Mouse (Mus musculus) neural tube, embryonic 14.5 days (tissue): Measurements from ENCODE around the gene Trim80. TPM values are rescaled to one million over a fixed set of nuclear protein-coding genes. Genes with fewer than 3 reads are reported as not detected.
"Not testable (repeated sequence)": the region's sequence is repeated elsewhere in the genome, so short reads cannot be mapped to it uniquely, and the experiment has no call there.

Experiments
- ATAC-seq: fragments of 200-750 bp; cut with Nextera tagmentation; 2 replicates; pipeline ENCODE4 v1.8.0; 2017; ENCODE audit warnings: low read depth, mild to moderate bottlenecking, moderate TSS enrichment, moderate library complexity
- H3K27ac ChIP-seq: fragments of 300-500 bp; sonication (generic); 2 replicates; pipeline ENCODE4 v1.5.1; 2014; ENCODE audit warnings: low read depth, mild to moderate bottlenecking, control low read depth, low read length, moderate library complexity, mixed read lengths
- H3K27me3 ChIP-seq: fragments of 300-500 bp; sonication (generic); 2 replicates; pipeline ENCODE4 v1.6.1; 2014; ENCODE audit warnings: low read length; ENCODE audit not compliant: control insufficient read depth, insufficient read depth
- H3K36me3 ChIP-seq: fragments of 300-500 bp; sonication (generic); 2 replicates; pipeline ENCODE4 v1.6.1; 2014; ENCODE audit warnings: low read length, mixed read lengths; ENCODE audit not compliant: control insufficient read depth, insufficient read depth
- H3K4me1 ChIP-seq: fragments of 300-500 bp; sonication (generic); 2 replicates; pipeline ENCODE4 v1.6.1; 2014; ENCODE audit warnings: low read length; ENCODE audit not compliant: control insufficient read depth, insufficient read depth
- H3K4me2 ChIP-seq: fragments of 300-500 bp; sonication (generic); 2 replicates; pipeline ENCODE4 v1.6.1; 2014; ENCODE audit warnings: mild to moderate bottlenecking, low read depth, low read length, control low read depth
- H3K4me3 ChIP-seq: fragments of 300-500 bp; sonication (generic); 2 replicates; pipeline ENCODE4 v1.5.1; 2014; ENCODE audit warnings: low read depth, low read length, control low read depth, mixed read lengths
- H3K9ac ChIP-seq: fragments of 300-500 bp; sonication (generic); replicated peaks from 2 replicates; pipeline ENCODE4 v1.6.1; 2014; ENCODE audit warnings: low read depth, mild to moderate bottlenecking, control low read depth, low read length, mixed read lengths
- H3K9me3 ChIP-seq: fragments of 300-500 bp; sonication (generic); 2 replicates; pipeline ENCODE4 v1.6.1; 2016; ENCODE audit warnings: low read length; ENCODE audit not compliant: control insufficient read depth
- WGBS: fragments of 180-500 bp; shearing (Covaris S2); extraction: QIAGEN DNeasy Blood & Tissue Kit; methylation state at CpG from one replicate; pipeline ENCODE4 v1.1.7; 2014; 5-methylcytosine and 5-hydroxymethylcytosine counted together
- polyA plus RNA-seq: library from polyadenylated mRNA; unstranded; fragments of >200 nt; fragmentation: Nextera tagmentation; extraction: Ambion mirVana; gene quantifications from 2 replicates; pipeline ENCODE4 v1.2.1, GENCODE M21; 2014

The Trim80 gene
- polyA plus RNA-seq, 1 experiment from 2014 or later, result not detected

GRCm38 (mm10) chr11:115463397-115463796 is 23.1 kb downstream of the Trim80 start:
- Histone ChIP-seq H3K4me1 (no peaks in the 10 kb centered on the region), H3K36me3 (no peaks in the 10 kb centered on the region), H3K4me3 (no peak overlapping the region), H3K9me3 (no peaks in the 10 kb centered on the region), H3K27ac (no peak overlapping the region), H3K27me3 (no peaks in the 10 kb centered on the region), H3K4me2 (no peak overlapping the region), H3K9ac (no peak overlapping the region)
- WGBS, result 75% methylated on average over 11 of the region's 11 CpGs
- no peak for ATAC-seq

GRCm38 (mm10) chr11:115464851-115465250 is 24.5 kb downstream of the Trim80 start:
- 94% methylated on average over 8 of the region's 8 CpGs for WGBS
- no peak overlapping the region for H3K4me3 ChIP-seq
- ATAC-seq, result no peak

GRCm38 (mm10) chr11:115467217-115467618 is 26.9 kb downstream of the Trim80 start:
- no peaks in the 10 kb centered on the region for H3K4me1 ChIP-seq
- H3K9me3 ChIP-seq, result no peaks in the 10 kb centered on the region
- no peak overlapping the region for H3K27ac ChIP-seq
- WGBS, result 56% methylated on average over 4 of the region's 4 CpGs
- H3K9ac ChIP-seq, result no peak overlapping the region
- no peak overlapping the region for H3K4me2 ChIP-seq
- H3K27me3 ChIP-seq, result no peaks in the 10 kb centered on the region
- H3K36me3 ChIP-seq, result no peaks in the 10 kb centered on the region
- no peak for ATAC-seq
- H3K4me3 ChIP-seq, result no peak overlapping the region

More at GRCm38 (mm10) chr11:115464851-115465250, 24.5 kb downstream of the Trim80 start:
- Histone ChIP-seq H3K36me3 (no peaks in the 10 kb centered on the region), H3K27ac (no peak overlapping the region), H3K4me1 (no peaks in the 10 kb centered on the region), H3K9me3 (no peaks in the 10 kb centered on the region), H3K27me3 (no peaks in the 10 kb centered on the region), H3K4me2 (no peak overlapping the region), H3K9ac (no peak overlapping the region)

- Histone ChIP-seq H3K4me2 (no peak overlapping the region), H3K27ac (no peak overlapping the region), H3K4me1 (peaks cover 17% of the 10 kb centered on the region), H3K36me3 (no peaks in the 10 kb centered on the region), H3K4me3 (no peak overlapping the region), H3K9me3 (no peaks in the 10 kb centered on the region), H3K9ac (no peak overlapping the region), H3K27me3 (no peaks in the 10 kb centered on the region)
- 85% methylated on average over 7 of the region's 7 CpGs for WGBS
- ATAC-seq, result no peak
These were observed 31.8 kb downstream of the Trim80 start for GRCm38 (mm10) chr11:115472183-115472582.

GRCm38 (mm10) chr11:115473626-115474275 is 33.4 kb downstream of the Trim80 start:
- no peak overlapping the region for H3K27ac ChIP-seq
- no peaks in the 10 kb centered on the region for H3K9me3 ChIP-seq
- no peak overlapping the region for H3K9ac ChIP-seq
- no peak overlapping the region for H3K4me2 ChIP-seq
- H3K36me3 ChIP-seq, result no peaks in the 10 kb centered on the region
- ATAC-seq, result no peak
- no peak overlapping the region for H3K4me3 ChIP-seq
- WGBS, result 18% methylated on average over 15 of the region's 15 CpGs
- no peaks in the 10 kb centered on the region for H3K27me3 ChIP-seq
- H3K4me1 ChIP-seq, result peaks cover 17% of the 10 kb centered on the region

- ATAC-seq, result peak; percentile 96
- H3K27ac ChIP-seq, result peak within 1 kb of the TSS; percentile 82
- H3K4me3 ChIP-seq, result peak within 1 kb of the TSS; percentile 82
- no peaks in the 10 kb centered on the region for H3K9me3 ChIP-seq
- H3K4me1 ChIP-seq, result peaks cover 17% of the 10 kb centered on the region
- no peaks in the 10 kb centered on the region for H3K27me3 ChIP-seq
- no peaks in the 10 kb centered on the region for H3K36me3 ChIP-seq
- peak within 1 kb of the TSS; percentile 72 for H3K9ac ChIP-seq
- under 1% methylated on average over 26 of the region's 26 CpGs for WGBS
- H3K4me2 ChIP-seq, result peak within 1 kb of the TSS; percentile 98
These were observed 34.8 kb downstream of the Trim80 start, which contains the start of gene Armc7 for GRCm38 (mm10) chr11:115475025-115475757. Gene Armc7, plus strand, starts transcription at chr11:115475667.

GRCm38 (mm10) chr11:115475758-115476237 is 35.5 kb downstream of the Trim80 start:
- H3K4me1 ChIP-seq, result peaks cover 17% of the 10 kb centered on the region
- no peak overlapping the region; the same call in 1 of the 2 replicates for H3K27ac ChIP-seq
- no peaks in the 10 kb centered on the region for H3K27me3 ChIP-seq
- peak overlapping the region; percentile 72 for H3K9ac ChIP-seq
- no peak; the same call in 1 of the 2 replicates for ATAC-seq
- H3K4me3 ChIP-seq, result peak overlapping the region; percentile 82
- no peaks in the 10 kb centered on the region for H3K36me3 ChIP-seq
- H3K9me3 ChIP-seq, result no peaks in the 10 kb centered on the region
- 8% methylated on average over 28 of the region's 28 CpGs for WGBS
- peak overlapping the region; percentile 98 for H3K4me2 ChIP-seq

- ATAC-seq, H3K9me3 ChIP-seq, H3K4me3 ChIP-seq, H3K9ac ChIP-seq, H3K27ac ChIP-seq, H3K36me3 ChIP-seq, H3K27me3 ChIP-seq: not testable (repeated sequence)
- Histone ChIP-seq H3K4me2 (peak overlapping the region; percentile 98), H3K4me1 (peaks cover 17% of the 10 kb centered on the region)
- WGBS, result 82% methylated on average over 4 of the region's 4 CpGs
These were observed 36.3 kb downstream of the Trim80 start for GRCm38 (mm10) chr11:115476630-115477029.

- not testable (repeated sequence) for H3K4me2 ChIP-seq, H3K27ac ChIP-seq, H3K36me3 ChIP-seq, ATAC-seq, H3K9me3 ChIP-seq, H3K27me3 ChIP-seq, H3K9ac ChIP-seq, H3K4me3 ChIP-seq
- WGBS, result 82% methylated on average over 7 of the region's 7 CpGs
- peaks cover 17% of the 10 kb centered on the region for H3K4me1 ChIP-seq
These were observed 37.0 kb downstream of the Trim80 start for GRCm38 (mm10) chr11:115477388-115477787.
